Mouse (Mus musculus) hematopoietic stem cell, adult 5-6 weeks (primary cell): ENCODE measurements around the gene Cyp1b1. TPM values are rescaled to one million over a fixed set of nuclear protein-coding genes. Genes with fewer than 3 reads are reported as not detected.

ENCODE experiments used
- ATAC-seq, 2 experiments: fragments of 125-278 bp in 1 of 2; replicated peaks in 1 of 2; 2 replicates each; pipeline ENCODE4 v1.8.0; 2016 to 2017; ENCODE audit warnings: inconsistent platforms in 2 of 2, mild to moderate bottlenecking in 2 of 2, moderate number of reproducible peaks in 2 of 2, low read depth in 1 of 2, moderate TSS enrichment in 1 of 2; ENCODE audit not compliant: low FRiP score in 2 of 2, poor library complexity in 2 of 2, severe bottlenecking in 2 of 2, insufficient read depth in 1 of 2, low TSS enrichment in 1 of 2
- total RNA-seq: library from RNA; stranded (forward); fragments of 172-1452, 232-1000 nt; gene quantifications from 2 replicates; pipeline ENCODE4 v1.2.3, GENCODE M21; 2017

The Cyp1b1 gene
- total RNA-seq, 1 experiment from 2014 or later, result not detected

GRCm38 (mm10) chr17:79726613-79727012 lies 11.8 kb upstream of the Cyp1b1 start:
- no peak for ATAC-seq

GRCm38 (mm10) chr17:79720681-79721080 lies 5.8 kb upstream of the Cyp1b1 start:
- ATAC-seq, result no peak

GRCm38 (mm10) chr17:79715649-79716143 lies 835 bp upstream of the Cyp1b1 start:
- peak; percentile 74 to 89 for ATAC-seq

- ATAC-seq, result no peak
Observed at GRCm38 (mm10) chr17:79714368-79714895, 429 bp downstream of the Cyp1b1 start.

GRCm38 (mm10) chr17:79713643-79714367 lies 1.1 kb downstream of the Cyp1b1 start:
- ATAC-seq, result peak in 1 of 2 experiments; percentile 52; a peak in 2 of 4 replicates

GRCm38 (mm10) chr17:79713276-79713642 lies 1.6 kb downstream of the Cyp1b1 start:
- peak; percentile 8 to 25; a peak in 1 of 4 replicates for ATAC-seq

- ATAC-seq, result no peak
Observed at GRCm38 (mm10) chr17:79712536-79712935, 2.3 kb downstream of the Cyp1b1 start.

GRCm38 (mm10) chr17:79711944-79712343 lies 2.9 kb downstream of the Cyp1b1 start:
- ATAC-seq, result no peak

- no peak for ATAC-seq
Observed at GRCm38 (mm10) chr17:79710246-79710842, 4.5 kb downstream of the Cyp1b1 start.

GRCm38 (mm10) chr17:79709718-79710117 lies 5.1 kb downstream of the Cyp1b1 start:
- ATAC-seq, result no peak

GRCm38 (mm10) chr17:79708168-79708567 lies 6.7 kb downstream of the Cyp1b1 start:
- ATAC-seq, result no peak

GRCm38 (mm10) chr17:79705671-79706455 lies 9.0 kb downstream of the Cyp1b1 start:
- no peak for ATAC-seq

GRCm38 (mm10) chr17:79700871-79701270 lies 14.0 kb downstream of the Cyp1b1 start:
- no peak for ATAC-seq

GRCm38 (mm10) chr17:79699197-79699596 lies 15.7 kb downstream of the Cyp1b1 start:
- ATAC-seq, result no peak

GRCm38 (mm10) chr17:79695541-79695940 lies 19.3 kb downstream of the Cyp1b1 start:
- ATAC-seq, result no peak

GRCm38 (mm10) chr17:79695106-79695505 lies 19.8 kb downstream of the Cyp1b1 start:
- ATAC-seq, result no peak

GRCm38 (mm10) chr17:79670837-79671236 lies 44.0 kb downstream of the Cyp1b1 start:
- no peak for ATAC-seq

- no peak for ATAC-seq
Observed at GRCm38 (mm10) chr17:79664106-79664417, 50.8 kb downstream of the Cyp1b1 start.
